Mouse (Mus musculus) heart, adult 8-10 months (tissue): ENCODE measurements around the gene 4930562C15Rik. TPM values are rescaled to one million over a fixed set of nuclear protein-coding genes. Genes with fewer than 3 reads are reported as not detected.

Experiments used
- DNase-seq: peaks from one replicate; pipeline ENCODE4 v3.0.0; 2022; ENCODE audit warnings: low spot score
- total RNA-seq, 4 experiments: library from RNA; stranded (reverse); gene quantifications; 2 replicates each; pipeline ENCODE4 v1.2.4; 2022

The 4930562C15Rik gene
- total RNA-seq, 4 experiments from 2014 or later = not detected

DNA sequence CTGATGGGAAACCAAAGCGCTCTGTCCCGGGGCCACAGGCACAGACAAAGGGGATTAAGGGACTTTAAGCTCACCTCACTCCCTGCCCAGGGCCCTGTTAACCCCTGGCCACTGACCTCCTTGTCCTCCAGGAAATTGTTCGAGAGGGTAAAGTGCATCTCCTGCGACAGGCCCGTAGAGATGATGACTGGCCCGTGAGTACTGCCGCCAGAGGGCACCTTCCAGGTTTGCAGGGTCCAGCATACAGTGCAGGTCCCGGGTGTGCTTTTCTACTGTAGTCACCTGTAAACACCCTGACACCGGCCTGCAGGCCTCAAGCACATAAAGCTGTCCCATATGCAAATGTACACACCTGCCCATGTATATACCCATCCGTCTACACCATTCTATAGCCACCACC is 26.2 kb downstream of the 4930562C15Rik start:
- no peak for DNase-seq

DNA sequence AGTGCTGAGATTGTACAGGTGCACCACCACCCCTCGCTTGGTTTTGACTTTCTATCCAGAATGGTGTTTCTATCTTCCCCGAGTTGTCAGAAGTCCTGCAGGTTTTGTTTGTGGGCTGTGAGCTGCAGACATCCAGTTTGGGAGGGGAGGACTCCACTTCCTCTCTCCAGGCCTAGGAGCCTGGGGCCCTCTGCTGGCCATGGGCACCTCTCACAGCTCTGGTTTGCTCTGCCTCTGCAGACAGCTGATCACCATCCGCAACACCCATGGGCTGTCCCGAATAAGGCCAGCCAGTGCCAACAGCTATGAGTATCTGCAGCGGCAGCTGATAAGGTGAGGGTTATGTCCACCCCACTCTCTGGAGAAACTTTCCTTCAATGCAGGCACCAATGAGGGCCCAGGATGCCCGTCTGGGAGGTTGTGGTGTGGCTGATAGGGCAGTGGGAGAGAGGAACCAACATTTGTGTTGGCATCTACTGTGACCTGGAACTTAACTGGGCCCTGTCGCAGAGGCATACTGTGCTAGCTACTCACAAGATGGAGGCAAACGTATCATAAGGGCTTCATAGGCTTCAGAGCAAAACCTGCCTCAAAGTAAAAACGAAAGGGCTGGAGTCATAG is 27.8 kb downstream of the 4930562C15Rik start:
- peak; percentile 73 for DNase-seq

DNA sequence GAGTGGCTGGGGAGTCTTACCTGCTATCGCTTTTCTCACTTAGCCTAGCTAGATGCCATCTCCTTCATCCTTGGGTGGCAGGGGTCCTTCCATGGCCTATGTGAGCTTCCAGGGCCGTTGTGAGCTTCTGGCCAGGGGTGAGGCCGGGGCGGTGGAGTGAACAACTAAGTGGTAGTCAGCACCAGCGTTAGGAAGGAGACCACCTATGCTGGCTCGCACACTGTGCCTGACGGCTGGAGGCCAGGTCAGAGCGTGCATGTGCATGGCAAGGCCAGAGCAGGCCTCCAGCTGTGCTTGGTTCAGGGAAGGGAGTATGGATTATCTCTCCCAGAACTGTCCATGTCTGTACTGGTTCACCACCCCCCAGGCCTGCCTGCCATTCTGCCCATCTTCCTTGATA is 28.5 kb downstream of the 4930562C15Rik start:
- no peak for DNase-seq

DNA sequence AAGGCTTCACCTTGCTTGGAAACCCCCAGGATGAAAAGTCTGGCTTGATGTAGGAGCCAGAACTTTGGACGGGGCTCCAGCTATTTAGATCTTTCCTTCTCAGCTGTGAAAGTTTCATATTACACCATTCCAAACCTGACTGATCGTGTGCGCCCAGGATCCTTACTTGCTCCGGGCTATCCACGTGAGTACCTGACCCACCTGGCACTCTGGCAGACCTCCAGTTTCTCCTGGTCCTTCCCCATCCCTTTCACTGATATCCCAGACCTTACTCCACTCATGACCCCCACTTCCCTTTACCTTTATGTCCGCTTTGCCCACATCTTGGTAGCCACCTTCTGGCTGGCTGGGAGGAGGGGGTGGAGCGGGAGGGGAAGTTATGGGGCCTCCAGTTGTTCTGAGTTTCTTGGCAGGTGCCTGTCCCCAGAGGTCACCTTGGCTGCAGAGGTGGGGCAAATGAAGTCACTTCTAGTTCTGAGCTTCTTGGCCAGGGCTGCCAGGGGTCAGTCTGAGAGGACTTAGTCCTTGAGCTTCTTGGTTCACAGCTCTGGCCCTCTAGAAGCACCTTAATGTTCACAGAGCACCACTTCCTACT is 31.0 kb downstream of the 4930562C15Rik start:
- no peak for DNase-seq

DNA sequence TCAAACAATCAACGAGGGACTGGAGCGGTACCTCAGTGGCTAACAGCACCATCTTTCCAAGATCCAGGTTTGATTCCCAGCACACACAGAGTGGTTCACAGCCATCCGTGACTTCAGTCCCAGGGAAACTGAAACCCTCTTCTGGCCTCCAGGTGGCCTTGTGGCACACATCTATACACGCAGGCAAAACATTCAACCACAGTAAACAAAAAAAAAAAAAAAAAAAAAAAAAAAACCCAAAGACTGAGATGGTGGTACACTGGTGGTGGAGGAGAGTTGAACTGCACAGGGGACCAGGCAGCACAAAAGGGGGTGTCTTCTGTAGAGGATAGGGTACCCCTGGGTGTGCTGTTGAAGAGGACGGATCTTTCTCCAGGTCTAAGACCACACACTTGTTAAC is 35.3 kb downstream of the 4930562C15Rik start:
- DNase-seq = no peak

DNA sequence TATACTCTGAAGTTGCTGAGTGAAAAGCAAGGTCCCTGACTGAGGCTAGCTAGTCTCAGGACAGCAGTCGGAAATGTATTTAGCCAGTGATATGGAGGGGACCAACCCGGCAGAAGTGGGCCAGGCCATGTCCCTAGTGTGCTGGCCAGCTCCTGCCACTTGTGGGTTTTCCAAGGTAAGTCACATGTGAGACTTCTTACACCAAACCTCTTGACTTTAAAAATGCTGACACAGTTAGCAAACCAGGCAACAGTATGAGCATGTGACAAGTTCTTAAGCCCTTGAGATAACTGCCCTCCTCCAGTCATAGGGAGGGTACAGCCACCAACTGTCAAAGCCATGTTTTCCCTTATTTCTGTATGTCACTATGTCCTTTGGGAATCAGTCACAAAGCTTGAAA is 36.7 kb downstream of the 4930562C15Rik start:
- DNase-seq = no peak

DNA sequence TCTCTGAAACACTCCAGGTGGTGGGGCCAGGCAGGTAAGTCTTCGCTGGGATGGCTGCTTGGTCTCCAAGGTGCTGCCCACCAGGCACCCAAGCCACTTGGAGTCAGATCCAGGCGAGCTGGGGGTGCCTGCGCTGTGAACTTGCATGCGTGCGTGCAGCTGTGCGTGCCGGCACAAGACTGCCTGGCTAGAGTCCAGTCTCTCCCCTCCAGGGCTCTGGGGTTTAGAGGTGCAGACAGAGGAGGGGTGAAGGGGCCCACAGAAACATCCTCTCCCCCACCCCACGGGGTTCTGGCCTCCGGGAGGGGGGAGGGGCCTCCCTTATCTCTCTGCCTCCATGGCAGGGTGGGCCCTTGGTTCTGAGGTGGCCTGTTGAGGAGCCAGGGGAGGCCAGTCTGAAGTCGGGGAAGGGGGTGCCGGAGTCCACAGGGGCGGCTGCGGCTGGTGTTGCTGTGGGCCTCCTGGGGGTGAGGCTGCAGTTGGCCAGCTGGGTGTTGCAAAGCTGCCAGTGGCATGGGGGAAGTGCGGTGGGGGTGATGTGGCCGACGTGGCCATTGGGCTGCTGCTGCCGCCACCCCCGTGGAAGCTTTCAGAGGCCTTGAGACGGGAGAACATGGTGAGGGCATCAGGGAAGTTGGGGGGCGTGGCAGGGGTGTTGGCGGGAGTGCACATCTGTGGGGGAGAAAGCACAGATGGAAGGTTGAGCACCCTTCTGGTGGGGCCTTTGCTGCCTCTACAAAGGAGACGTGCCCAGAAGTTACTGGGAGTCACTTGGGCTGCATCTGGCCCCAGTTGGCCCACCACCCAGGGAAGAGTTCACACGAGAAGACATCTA is 40.2 kb downstream of the 4930562C15Rik start:
- no peak for DNase-seq

DNA sequence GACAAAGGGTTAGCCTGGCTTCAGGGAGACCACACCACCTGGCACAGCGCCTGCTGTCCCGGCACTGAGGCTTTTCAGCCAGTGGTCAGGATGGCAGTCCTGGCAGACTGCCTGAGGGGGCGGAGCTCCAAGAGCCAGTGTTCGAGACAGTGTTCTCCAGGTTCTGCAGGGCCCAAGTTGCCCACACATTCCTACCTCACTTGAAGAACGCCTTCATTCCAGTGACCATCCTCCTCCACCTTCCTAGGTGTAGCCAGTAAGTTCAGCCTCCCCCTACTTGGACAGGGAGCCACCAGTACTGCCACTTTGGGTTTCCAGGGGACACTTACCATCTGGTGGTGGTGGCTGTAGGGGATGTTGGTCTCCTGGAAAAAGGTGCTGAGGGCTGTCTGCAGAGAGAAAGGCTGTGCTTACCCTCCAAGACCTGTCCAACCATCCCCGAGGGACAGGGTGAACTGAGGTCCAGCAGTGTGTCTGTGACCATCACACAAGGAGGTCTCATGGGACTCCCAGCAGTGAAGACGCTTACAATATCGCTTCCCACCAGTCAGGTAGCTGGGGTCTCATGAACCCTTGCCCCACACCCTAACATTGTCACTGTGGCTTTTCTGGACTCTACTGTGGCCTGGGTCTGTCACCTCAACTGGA is 40.9 kb downstream of the 4930562C15Rik start:
- no peak for DNase-seq

DNA sequence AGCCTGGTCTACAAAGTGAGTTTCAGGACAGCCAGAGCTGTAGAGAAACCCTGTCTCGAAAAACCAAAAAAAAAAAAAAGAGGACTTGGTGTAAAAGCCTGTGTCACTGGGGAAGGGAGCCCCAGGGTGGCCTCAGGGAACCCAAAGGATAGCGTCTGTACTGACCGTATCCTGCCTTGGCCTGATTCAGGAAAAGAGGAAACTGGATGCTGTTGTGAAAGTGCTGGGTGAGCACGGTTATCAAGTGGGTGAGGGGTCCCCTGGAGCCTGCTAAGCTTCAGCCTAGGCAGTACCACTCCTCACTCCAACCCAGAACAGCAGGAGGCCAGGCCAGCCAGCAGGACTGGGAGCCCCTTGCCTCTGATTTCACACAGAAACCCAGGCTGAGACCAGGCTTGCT is 42.0 kb downstream of the 4930562C15Rik start:
- no peak for DNase-seq

DNA sequence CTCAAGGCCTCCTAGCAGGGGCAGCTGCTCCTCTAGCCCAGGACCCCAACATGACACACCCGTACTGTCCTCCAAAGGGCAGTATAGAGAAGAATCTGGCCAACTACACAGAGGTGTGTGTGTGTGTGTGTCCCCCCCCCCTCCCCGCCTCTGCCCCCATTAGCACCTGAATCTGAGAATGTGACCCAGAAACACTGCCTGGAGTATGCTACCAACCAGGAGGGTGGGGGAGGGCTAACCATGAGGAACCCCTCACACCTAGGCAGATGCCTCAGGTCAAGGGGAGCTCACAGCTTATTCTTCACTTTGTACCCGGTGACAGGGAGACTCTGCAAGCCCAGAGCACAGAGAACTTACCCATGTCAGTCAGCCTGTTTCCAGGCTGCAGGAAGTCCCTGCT is 42.5 kb downstream of the 4930562C15Rik start:
- no peak for DNase-seq

DNA sequence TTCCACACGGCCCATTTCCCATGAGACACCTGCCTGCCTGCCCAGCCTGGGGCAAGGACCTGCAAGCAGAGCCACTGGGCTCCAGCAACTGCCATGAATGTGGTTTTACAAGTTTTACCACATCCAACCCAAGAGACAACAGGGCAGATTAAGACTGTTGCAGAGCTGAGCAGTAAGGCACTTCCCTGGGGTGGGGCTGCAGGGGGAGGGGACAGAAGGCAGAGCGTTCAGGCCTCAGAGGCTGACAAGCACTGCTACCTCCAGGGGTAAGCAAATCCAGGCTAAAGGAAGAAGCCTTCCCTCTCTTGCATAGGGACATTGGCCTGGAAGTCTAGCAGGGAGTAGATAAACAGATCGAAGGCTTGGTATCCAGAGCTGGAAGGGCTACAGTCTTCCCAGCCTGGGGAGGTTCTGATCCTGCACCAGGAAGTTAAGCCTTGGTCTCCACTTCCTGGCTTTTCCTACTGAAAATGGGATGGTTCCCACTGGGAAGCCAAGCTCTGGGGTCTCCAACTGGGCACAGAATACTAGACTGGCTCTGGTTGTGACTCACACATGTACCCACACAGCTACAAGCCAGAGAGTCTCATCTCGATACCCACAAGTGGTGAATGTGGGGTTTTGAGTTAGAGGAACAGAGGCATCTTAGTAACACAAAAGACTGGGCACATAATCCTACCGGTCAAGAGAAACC is 43.1 kb downstream of the 4930562C15Rik start:
- DNase-seq = no peak

DNA sequence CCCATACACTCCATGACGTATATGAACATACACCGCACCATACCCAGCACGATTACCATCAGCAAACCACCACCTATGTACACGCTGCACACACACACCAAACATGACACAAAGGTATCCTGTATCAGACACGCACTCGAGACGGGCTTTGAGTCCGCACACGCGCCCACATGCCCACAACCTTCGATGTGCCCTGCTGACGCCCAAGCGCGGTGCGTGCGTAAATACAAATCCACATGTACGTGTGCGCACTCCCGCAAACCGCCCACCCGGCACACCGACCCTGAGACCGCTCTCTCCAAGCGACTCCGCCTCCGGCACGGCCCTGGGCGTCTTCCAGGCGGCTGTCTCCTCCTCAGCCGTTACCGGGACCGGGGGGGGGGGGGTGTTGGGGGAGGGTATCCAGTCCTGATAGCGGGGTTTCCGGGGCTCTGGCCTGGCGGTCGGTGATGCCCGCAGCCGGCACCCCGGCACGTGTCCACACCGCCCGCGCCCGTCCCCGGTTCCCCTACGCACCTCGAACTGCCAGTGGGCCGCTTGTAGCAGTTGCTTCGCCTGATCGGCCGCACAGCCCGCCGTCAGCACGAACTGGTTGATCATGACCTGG is 44.0 kb downstream of the 4930562C15Rik start:
- no peak for DNase-seq

DNA sequence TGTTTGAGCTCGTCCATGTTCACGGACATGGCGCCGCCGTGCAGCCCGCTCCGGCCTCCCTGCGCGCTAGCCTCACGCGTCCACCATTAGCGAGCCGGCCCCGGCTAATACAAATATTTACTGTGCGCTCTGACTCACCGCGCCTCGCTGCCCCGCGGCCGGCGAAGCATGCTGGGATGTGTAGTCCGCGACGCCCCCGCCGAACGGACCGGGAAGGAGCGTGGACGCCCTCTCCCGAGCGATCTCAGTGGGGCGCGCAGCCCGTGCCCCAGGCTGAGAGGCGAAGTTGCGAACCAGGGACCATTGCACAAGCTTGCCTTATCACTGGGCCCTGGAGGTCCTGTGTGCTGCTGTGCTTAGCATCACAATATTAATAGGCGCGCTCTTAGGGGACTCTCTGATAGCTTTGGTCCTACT is 44.5 kb downstream of the 4930562C15Rik start:
- peak; percentile 89 for DNase-seq

DNA sequence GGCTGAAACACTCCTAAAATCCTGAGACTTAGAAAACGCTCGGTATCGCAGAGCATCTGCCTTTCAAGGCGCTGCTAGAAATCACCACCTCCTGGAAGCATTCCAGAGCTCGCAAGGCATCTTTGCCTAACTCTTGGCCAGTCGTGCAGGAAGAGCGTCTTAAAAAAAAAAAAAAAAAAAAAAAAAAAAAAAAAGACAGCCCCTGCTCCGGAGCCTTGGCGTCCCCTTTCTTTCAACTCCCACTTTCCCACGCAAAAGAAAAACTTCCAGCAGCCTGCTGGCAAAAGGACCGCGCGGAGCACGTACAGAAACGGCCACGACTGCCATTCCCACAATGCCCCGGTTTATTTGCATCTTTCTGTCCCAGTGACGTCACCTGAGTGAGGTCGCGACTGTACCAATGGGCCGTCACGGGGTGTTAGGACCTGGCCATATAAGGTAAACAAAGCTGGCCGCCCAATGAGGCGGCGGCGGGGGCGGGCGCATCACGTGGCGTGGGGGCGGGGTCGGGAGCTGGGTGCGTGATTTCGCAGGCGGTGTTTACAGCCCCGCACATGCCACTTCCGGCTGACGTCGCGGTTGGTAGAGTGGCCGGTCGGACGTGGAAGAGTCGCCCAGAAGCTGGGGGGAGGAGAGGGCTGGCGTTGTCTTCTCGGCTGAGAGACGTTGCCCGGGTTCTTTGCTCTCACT is 45.1 kb downstream of the 4930562C15Rik start, which contains the start of gene Ubald1:
Gene Ubald1 (minus strand): TSS at position 180 of the 690 bp plus-strand sequence.
- DNase-seq = peak; percentile 97

DNA sequence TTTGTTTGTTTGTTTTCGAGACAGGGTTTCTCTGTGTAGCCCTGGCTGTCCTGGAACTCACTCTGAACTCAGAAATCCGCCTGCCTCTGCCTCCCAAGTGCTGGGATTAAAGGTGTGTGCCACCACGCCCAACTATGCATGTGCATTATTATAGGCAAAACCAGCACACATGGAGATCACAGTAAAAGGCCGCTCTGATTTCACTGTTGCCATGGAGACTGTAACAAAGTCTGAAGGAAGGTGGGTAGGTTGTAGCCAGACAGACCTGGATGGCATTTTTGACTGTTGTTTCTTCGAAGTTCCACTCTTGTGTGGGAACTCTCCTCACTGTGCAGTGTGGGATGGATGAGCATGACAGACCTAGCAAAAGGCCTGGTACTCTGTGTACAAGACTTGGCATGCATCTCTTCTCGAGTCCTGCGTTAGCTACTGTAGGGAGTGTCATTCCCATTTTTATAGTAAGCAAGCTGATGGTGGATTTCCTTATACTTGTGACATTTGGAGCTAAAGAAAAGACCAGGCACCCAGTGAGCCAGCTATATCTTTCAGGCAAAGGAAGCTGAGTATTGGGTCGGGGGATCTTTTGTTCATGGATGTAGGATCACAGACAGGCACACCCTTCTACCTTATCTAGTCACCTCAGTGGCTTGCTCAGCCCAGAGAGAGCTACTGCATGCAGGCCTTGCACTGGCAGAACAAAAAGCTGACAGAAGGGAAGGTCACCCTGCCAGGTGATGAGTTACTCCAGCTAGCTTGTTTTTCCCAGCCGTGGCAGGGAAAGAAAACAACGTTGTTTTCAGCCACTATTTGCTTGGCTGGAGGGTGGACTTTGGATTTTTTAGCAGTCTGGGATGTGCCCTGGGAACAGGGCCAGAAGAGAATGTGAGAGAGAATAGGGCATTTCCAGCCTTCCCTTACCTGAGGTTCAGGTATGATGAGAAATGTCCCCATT is 46.5 kb downstream of the 4930562C15Rik start:
- DNase-seq = no peak

DNA sequence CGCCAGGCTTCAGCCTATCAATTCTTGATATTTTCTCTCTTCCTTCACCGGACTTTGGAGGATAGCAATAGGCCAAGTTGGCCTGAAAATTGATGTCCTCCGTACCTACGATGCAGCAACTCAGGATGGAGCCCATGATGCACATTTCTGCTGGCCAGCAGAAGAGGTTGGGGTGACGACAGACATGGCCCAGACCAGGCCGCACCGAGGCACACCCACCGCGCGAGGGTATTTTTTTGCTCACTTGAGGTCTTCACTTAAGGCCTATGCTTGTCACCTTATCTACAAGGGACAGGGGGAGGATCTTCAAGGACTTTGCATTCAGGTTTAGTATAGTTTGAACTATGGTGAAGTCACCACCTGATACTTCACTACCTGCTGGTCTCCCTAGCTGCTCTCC is 49.7 kb downstream of the 4930562C15Rik start:
- DNase-seq = no peak

DNA sequence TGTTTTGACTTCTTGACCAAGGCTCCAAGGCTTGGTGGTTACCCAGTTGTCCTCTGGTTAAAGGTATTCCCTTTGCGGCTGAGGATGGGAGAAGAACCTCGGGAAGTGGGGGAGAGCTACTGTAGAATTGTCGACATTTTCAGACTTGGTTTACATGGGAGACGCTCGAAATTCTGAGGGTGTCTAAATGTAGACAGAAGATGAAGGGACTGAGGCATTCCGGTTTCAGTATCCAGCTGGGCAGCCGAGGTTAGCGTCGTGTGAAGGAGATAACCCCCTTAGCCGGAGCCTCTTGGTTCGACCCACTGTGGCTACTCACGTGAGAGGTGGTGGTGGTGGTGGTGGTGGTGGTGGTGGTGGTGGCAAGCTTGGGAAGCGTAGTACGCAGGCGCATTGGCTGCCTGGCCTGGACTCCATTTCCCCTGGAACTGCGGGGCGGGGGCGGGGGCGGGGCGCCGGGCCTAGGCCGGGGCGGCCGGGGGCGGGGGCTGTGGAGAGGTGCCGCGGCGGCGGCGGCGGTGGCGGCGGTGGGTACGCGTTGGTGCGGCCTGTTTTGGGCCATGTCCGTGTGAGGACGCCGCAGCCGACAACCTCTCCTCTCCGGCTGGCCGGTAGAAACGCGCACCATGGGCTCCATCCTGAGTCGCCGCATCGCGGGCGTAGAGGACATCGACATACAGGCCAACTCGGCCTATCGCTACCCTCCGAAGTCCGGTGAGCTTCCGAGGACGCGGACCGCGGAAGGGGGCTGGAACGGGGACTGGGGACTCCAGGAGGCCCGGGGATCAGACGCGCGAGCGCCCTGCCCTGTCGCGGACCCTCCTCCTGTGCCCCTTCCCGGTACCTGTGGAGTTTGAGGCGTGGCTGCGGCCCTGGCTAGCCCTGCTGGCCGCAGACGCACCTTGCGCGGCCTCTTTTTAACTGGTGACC is 50.8 kb downstream of the 4930562C15Rik start, which contains the start of gene Mgrn1:
Gene Mgrn1 (plus strand): TSS at position 490 of the 930 bp plus-strand sequence.
- DNase-seq = peak; percentile 80

DNA sequence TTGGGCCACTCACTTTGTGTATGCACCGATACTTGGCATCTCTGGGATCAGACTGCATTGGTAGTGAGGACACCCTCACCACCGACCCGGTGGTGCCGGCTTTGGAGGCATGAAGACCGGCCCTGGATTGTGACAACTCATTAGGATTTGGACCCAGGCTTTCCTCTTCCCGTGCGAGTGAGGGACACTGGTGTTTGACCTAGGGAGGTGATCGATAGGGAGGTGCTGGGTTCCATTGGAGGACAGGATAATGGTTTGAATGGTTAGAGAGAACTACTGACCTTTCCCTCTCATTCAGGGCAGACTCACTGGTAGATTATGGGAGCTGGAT is 51.4 kb downstream of the 4930562C15Rik start:
- DNase-seq = no peak
